Mouse (Mus musculus) limb, embryonic 12.5 days (tissue): ENCODE measurements around the gene Bbs4. TPM values are rescaled to one million over a fixed set of nuclear protein-coding genes. Genes with fewer than 3 reads are reported as not detected.
"Not testable (repeated sequence)": the region's sequence is repeated elsewhere in the genome, so short reads cannot be mapped to it uniquely, and the experiment has no call there.

Experiments
- ATAC-seq: fragments of 200-750 bp; cut with Nextera tagmentation; 2 replicates; pipeline ENCODE4 v1.8.0; 2017; ENCODE audit warnings: low read depth, moderate TSS enrichment; ENCODE audit not compliant: insufficient number of reproducible peaks, insufficient read depth, low FRiP score, low TSS enrichment
- H3K27ac ChIP-seq: fragments of 300-500 bp; sonication (generic); 2 replicates; pipeline ENCODE4 v1.5.1; 2016; ENCODE audit warnings: mild to moderate bottlenecking, moderate library complexity
- H3K27me3 ChIP-seq: fragments of 300-500 bp; sonication (generic); 2 replicates; pipeline ENCODE4 v1.6.1; 2016; ENCODE audit warnings: mild to moderate bottlenecking, moderate library complexity
- H3K36me3 ChIP-seq: fragments of 300-500 bp; sonication (generic); 2 replicates; pipeline ENCODE4 v1.6.1; 2016; ENCODE audit warnings: mild to moderate bottlenecking, moderate library complexity
- H3K4me1 ChIP-seq: fragments of 300-500 bp; sonication (generic); replicated peaks from 2 replicates; pipeline ENCODE4 v1.6.1; 2016
- H3K4me2 ChIP-seq: fragments of 300-500 bp; sonication (generic); 2 replicates; pipeline ENCODE4 v1.6.1; 2016; ENCODE audit warnings: mild to moderate bottlenecking, moderate library complexity
- H3K4me3 ChIP-seq: fragments of 300-500 bp; sonication (generic); replicated peaks from 2 replicates; pipeline ENCODE4 v1.5.1; 2016; ENCODE audit warnings: mild to moderate bottlenecking
- H3K9ac ChIP-seq: fragments of 300-500 bp; sonication (generic); replicated peaks from 2 replicates; pipeline ENCODE4 v1.6.1; 2016; ENCODE audit warnings: mild to moderate bottlenecking, moderate library complexity
- H3K9me3 ChIP-seq: fragments of 300-500 bp; sonication (generic); 2 replicates; pipeline ENCODE4 v1.6.1; 2016; ENCODE audit warnings: mild to moderate bottlenecking, moderate library complexity
- WGBS: fragments of 180-500 bp; shearing (Covaris S2); methylation state at CpG from one replicate; pipeline ENCODE4 v1.1.7; 2016; 5-methylcytosine and 5-hydroxymethylcytosine counted together
- polyA plus RNA-seq: library from polyadenylated mRNA; unstranded; fragments of >200 nt; fragmentation: Nextera tagmentation; extraction: Ambion mirVana; gene quantifications from 2 replicates; pipeline ENCODE4 v1.2.1, GENCODE M21; 2016

Bbs4 gene
- 17.2 TPM in 2 replicates for polyA plus RNA-seq

- Histone ChIP-seq H3K27ac (peak within 1 kb of the TSS; percentile 88), H3K4me3 (peak within 1 kb of the TSS; percentile 76), H3K27me3 (no peaks in the 10 kb centered on the region), H3K36me3 (no peaks in the 10 kb centered on the region), H3K4me2 (peak within 1 kb of the TSS; percentile 62), H3K4me1 (peaks cover 8% of the 10 kb centered on the region), H3K9ac (peak within 1 kb of the TSS; percentile 79), H3K9me3 (no peaks in the 10 kb centered on the region)
- ATAC-seq, result peak; percentile 91
- WGBS, result under 1% methylated on average over 32 of the region's 32 CpGs
Observed at GRCm38 (mm10) chr9:59353253-59353639, at the start of gene Bbs4. TSS of gene Bbs4 (minus strand) at chr9:59353508.

DNA sequence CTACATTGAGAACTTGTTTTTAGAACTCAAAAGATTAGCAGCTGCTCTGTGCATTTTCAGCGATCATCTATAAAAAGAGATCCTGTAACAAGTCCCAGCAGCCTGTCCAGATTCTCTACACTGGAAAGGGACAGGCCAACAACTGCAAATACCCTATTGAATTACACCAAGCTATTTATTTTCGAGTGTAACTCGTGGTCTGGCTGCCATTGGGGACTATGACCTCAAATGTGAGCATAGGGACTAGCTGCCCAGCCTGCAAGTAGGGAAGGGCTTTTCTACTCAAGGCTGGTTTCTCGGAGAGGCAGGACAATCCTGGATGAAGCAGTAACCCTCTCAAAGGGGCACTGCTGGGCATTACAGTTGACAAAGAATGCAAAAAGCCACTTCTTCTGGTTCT, 35.8 kb upstream of the Bbs4 start:
- H3K4me3 ChIP-seq, result no peak overlapping the region
- ATAC-seq, result no peak
- 79% methylated on average over 4 of the region's 4 CpGs for WGBS
- H3K4me1 ChIP-seq, result no peaks in the 10 kb centered on the region
- peaks cover 36% of the 10 kb centered on the region for H3K36me3 ChIP-seq
- no peak overlapping the region for H3K9ac ChIP-seq
- no peaks in the 10 kb centered on the region for H3K9me3 ChIP-seq
- no peaks in the 10 kb centered on the region for H3K27me3 ChIP-seq
- no peak overlapping the region for H3K4me2 ChIP-seq
- no peak overlapping the region for H3K27ac ChIP-seq

DNA sequence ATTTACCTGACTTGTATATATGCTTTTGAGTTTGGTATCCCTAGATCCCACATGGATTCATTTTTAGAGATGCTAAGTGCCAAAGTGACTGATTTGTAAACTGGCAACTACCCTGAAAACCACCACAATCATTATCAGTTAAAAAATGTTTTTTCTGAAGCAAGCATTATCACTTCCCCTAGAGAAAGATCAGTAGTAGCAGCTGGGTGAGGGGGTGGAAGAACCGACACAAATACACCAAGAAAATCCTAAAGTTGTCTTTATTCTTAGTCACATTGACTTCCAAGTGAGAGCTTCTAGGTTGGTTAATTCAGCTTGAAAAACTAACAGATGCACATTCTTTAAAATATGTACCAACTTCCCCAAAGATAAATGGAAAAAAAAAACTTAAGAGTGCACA, 35.0 kb upstream of the Bbs4 start:
- Histone ChIP-seq H3K36me3 (peaks cover 29% of the 10 kb centered on the region), H3K4me2 (no peak overlapping the region), H3K4me3 (no peak overlapping the region), H3K27me3 (no peaks in the 10 kb centered on the region), H3K27ac (no peak overlapping the region), H3K9me3 (no peaks in the 10 kb centered on the region), H3K4me1 (no peaks in the 10 kb centered on the region), H3K9ac (no peak overlapping the region)
- ATAC-seq, result no peak
- WGBS, result 84% methylated on average over 1 of the region's 1 CpGs

- ATAC-seq, result no peak
Observed at GRCm38 (mm10) chr9:59387461-59387860, 34.2 kb upstream of the Bbs4 start.

DNA sequence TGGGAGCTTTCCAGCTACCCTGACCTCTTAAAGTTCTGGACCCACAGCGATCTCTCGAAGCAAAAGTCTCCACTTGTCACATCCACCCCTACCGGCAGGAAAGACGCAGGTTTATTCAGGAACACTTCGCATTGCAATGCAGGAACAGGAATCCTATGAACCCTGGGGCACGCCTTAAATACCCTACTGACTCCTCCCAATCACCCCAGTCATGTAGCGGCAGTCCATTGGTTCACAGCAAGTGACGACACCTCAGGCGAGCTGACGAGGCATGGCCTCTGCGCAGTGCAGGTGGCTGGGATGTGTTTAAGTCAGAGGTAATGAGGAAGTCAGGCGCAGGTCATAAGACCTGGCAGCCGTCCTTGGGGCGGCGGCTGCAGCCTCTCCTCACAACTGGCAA, 22.3 kb upstream of the Bbs4 start:
- no peaks in the 10 kb centered on the region for H3K27me3 ChIP-seq
- H3K27ac ChIP-seq, result no peak overlapping the region
- H3K4me1 ChIP-seq, result no peaks in the 10 kb centered on the region
- H3K4me2 ChIP-seq, result no peak overlapping the region
- ATAC-seq, result no peak
- H3K36me3 ChIP-seq, result no peaks in the 10 kb centered on the region
- peaks cover 16% of the 10 kb centered on the region for H3K9me3 ChIP-seq
- 92% methylated on average over 15 of the region's 15 CpGs for WGBS
- H3K4me3 ChIP-seq, result no peak overlapping the region
- no peak overlapping the region for H3K9ac ChIP-seq

More at GRCm38 (mm10) chr9:59387461-59387860, 34.2 kb upstream of the Bbs4 start:
- Histone ChIP-seq H3K27ac (no peak overlapping the region), H3K9ac (no peak overlapping the region), H3K4me3 (no peak overlapping the region), H3K9me3 (no peaks in the 10 kb centered on the region), H3K27me3 (no peaks in the 10 kb centered on the region), H3K36me3 (peaks cover 21% of the 10 kb centered on the region), H3K4me1 (no peaks in the 10 kb centered on the region), H3K4me2 (no peak overlapping the region)
- 62% methylated on average over 3 of the region's 3 CpGs for WGBS

GRCm38 (mm10) chr9:59369646-59370045, 16.3 kb upstream of the Bbs4 start:
- Histone ChIP-seq H3K4me2 (no peak overlapping the region), H3K27ac (no peak overlapping the region), H3K27me3 (no peaks in the 10 kb centered on the region), H3K4me3 (no peak overlapping the region), H3K36me3 (no peaks in the 10 kb centered on the region), H3K4me1 (no peaks in the 10 kb centered on the region), H3K9ac (no peak overlapping the region), H3K9me3 (peaks cover 22% of the 10 kb centered on the region)
- 94% methylated on average over 9 of the region's 9 CpGs for WGBS
- ATAC-seq, result no peak

- WGBS, result 83% methylated on average over 5 of the region's 5 CpGs
- Histone ChIP-seq H3K4me1 (no peaks in the 10 kb centered on the region), H3K4me2 (no peak overlapping the region), H3K27me3 (no peaks in the 10 kb centered on the region), H3K4me3 (no peak overlapping the region), H3K9me3 (peaks cover 20% of the 10 kb centered on the region), H3K27ac (no peak overlapping the region), H3K9ac (no peak overlapping the region), H3K36me3 (no peaks in the 10 kb centered on the region)
- no peak for ATAC-seq
Observed at GRCm38 (mm10) chr9:59369220-59369619, 15.9 kb upstream of the Bbs4 start.

GRCm38 (mm10) chr9:59360487-59360886, 7.2 kb upstream of the Bbs4 start:
- not testable (repeated sequence) for H3K4me3 ChIP-seq, H3K27me3 ChIP-seq, H3K9me3 ChIP-seq, ATAC-seq, H3K27ac ChIP-seq, H3K4me1 ChIP-seq, H3K36me3 ChIP-seq, H3K4me2 ChIP-seq, H3K9ac ChIP-seq
- WGBS, result 81% methylated on average over 2 of the region's 3 CpGs

DNA sequence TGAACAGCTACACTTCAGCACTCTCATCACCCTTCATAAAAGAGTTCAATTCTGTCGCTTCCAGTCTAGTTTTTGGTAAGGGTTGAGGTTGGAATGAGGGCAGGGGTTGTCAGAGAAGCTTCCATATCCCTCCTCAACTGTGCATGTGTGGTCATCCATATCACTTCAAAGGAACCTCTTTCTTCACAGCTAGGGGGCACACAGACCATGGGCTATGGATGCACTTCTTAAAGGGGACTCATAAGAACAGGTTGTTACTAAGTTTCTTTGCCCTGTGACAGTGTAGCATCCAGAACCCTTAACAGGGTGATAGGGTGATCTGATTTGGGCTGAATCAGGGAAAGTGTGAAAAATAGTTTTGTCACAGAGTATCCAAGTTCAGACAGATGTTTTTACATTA, 4.7 kb upstream of the Bbs4 start:
- WGBS, result 49% methylated on average over 1 of the region's 1 CpGs
- H3K4me1 ChIP-seq, H3K27ac ChIP-seq, H3K9ac ChIP-seq, H3K4me2 ChIP-seq, H3K9me3 ChIP-seq, H3K36me3 ChIP-seq, H3K4me3 ChIP-seq, ATAC-seq, H3K27me3 ChIP-seq: not testable (repeated sequence)

GRCm38 (mm10) chr9:59352586-59353252, 589 bp downstream of the Bbs4 start:
- peak overlapping the region; percentile 88 for H3K27ac ChIP-seq
- WGBS, result 13% methylated on average over 15 of the region's 15 CpGs
- peak overlapping the region; percentile 79 for H3K9ac ChIP-seq
- H3K27me3 ChIP-seq, result no peaks in the 10 kb centered on the region
- H3K4me2 ChIP-seq, result peak overlapping the region; percentile 62
- ATAC-seq, result no peak
- H3K4me1 ChIP-seq, result peaks cover 8% of the 10 kb centered on the region
- H3K4me3 ChIP-seq, result peak overlapping the region; percentile 76
- H3K9me3 ChIP-seq, result no peaks in the 10 kb centered on the region
- no peaks in the 10 kb centered on the region for H3K36me3 ChIP-seq

- H3K27ac ChIP-seq, result no peak overlapping the region
- no peaks in the 10 kb centered on the region for H3K27me3 ChIP-seq
- peaks cover 4% of the 10 kb centered on the region; the same call in 1 of the 2 replicates for H3K9me3 ChIP-seq
- no peaks in the 10 kb centered on the region for H3K4me1 ChIP-seq
- 61% methylated on average over 2 of the region's 2 CpGs for WGBS
- no peak overlapping the region for H3K4me3 ChIP-seq
- peaks cover 20% of the 10 kb centered on the region for H3K36me3 ChIP-seq
- no peak for ATAC-seq
- no peak overlapping the region for H3K9ac ChIP-seq
- no peak overlapping the region for H3K4me2 ChIP-seq
Observed at GRCm38 (mm10) chr9:59346176-59346575, 7.1 kb downstream of the Bbs4 start.

- Histone ChIP-seq H3K36me3 (peaks cover 52% of the 10 kb centered on the region), H3K9ac (no peak overlapping the region), H3K27me3 (no peaks in the 10 kb centered on the region), H3K4me2 (no peak overlapping the region), H3K9me3 (peaks cover 4% of the 10 kb centered on the region; the same call in 1 of the 2 replicates), H3K4me3 (no peak overlapping the region), H3K4me1 (no peaks in the 10 kb centered on the region), H3K27ac (no peak overlapping the region)
- 86% methylated on average over 9 of the region's 9 CpGs for WGBS
- ATAC-seq, result no peak
Observed at GRCm38 (mm10) chr9:59340002-59340401, 13.3 kb downstream of the Bbs4 start.
